Mouse (Mus musculus) liver, embryonic 13.5 days (tissue): ENCODE results near the gene Tbxas1. TPM values are rescaled to one million over a fixed set of nuclear protein-coding genes. Genes with fewer than 3 reads are reported as not detected.
A peak's percentile ranks its signal among the peaks of the same experiment; 100 is the strongest.

Source experiments
- ATAC-seq: fragments of 200-750 bp; cut with Nextera tagmentation; 2 replicates; pipeline ENCODE4 v1.8.0; 2017; ENCODE audit warnings: low read depth, mild to moderate bottlenecking, moderate number of reproducible peaks, moderate library complexity
- DNase-seq: peaks from one replicate; pipeline ENCODE4 v3.0.0; 2022
- H3K27ac ChIP-seq: fragments of 300-500 bp; sonication (generic); 2 replicates; pipeline ENCODE4 v1.5.1; 2015; ENCODE audit warnings: moderate library complexity, mild to moderate bottlenecking, inconsistent platforms
- H3K27me3 ChIP-seq: fragments of 300-500 bp; sonication (generic); 2 replicates; pipeline ENCODE4 v1.6.1; 2015; ENCODE audit warnings: mild to moderate bottlenecking, inconsistent platforms
- H3K36me3 ChIP-seq: fragments of 300-500 bp; sonication (generic); 2 replicates; pipeline ENCODE4 v1.6.1; 2015; ENCODE audit warnings: mild to moderate bottlenecking, inconsistent platforms
- H3K4me1 ChIP-seq: fragments of 300-500 bp; sonication (generic); replicated peaks from 2 replicates; pipeline ENCODE4 v1.6.1; 2015; ENCODE audit warnings: inconsistent platforms
- H3K4me2 ChIP-seq: fragments of 300-500 bp; sonication (generic); 2 replicates; pipeline ENCODE4 v1.6.1; 2015; ENCODE audit warnings: inconsistent platforms, mild to moderate bottlenecking, moderate library complexity
- H3K4me3 ChIP-seq: fragments of 300-500 bp; sonication (generic); replicated peaks from 2 replicates; pipeline ENCODE4 v1.5.1; 2015; ENCODE audit warnings: mild to moderate bottlenecking, inconsistent platforms
- H3K9ac ChIP-seq: fragments of 300-500 bp; sonication (generic); 2 replicates; pipeline ENCODE4 v1.6.1; 2015; ENCODE audit warnings: mild to moderate bottlenecking, inconsistent platforms
- H3K9me3 ChIP-seq: fragments of 300-500 bp; sonication (generic); replicated peaks from 2 replicates; pipeline ENCODE4 v1.6.1; 2016; ENCODE audit warnings: inconsistent platforms
- WGBS: fragments of 180-500 bp; shearing (Covaris S2); methylation state at CpG from one replicate; pipeline ENCODE4 v1.1.7; 2015; ENCODE audit not compliant: insufficient replicate concordance; 5-methylcytosine and 5-hydroxymethylcytosine counted together
- polyA plus RNA-seq: library from polyadenylated mRNA; unstranded; fragments of >200 nt; fragmentation: Nextera tagmentation; extraction: Ambion mirVana; gene quantifications from 2 replicates; pipeline ENCODE4 v1.2.1, GENCODE M21; 2015

Gene Tbxas1
- polyA plus RNA-seq, 1 experiment from 2014 or later, result 11.4 TPM

- Histone ChIP-seq H3K9me3 (no peaks in the 10 kb centered on the region), H3K36me3 (no peaks in the 10 kb centered on the region), H3K9ac (no peak overlapping the region), H3K27ac (peak overlapping the region; percentile 27), H3K4me1 (peaks cover 46% of the 10 kb centered on the region), H3K4me3 (no peak overlapping the region), H3K27me3 (peaks cover 4% of the 10 kb centered on the region; the same call in 1 of the 2 replicates), H3K4me2 (no peak overlapping the region)
- WGBS, result 74% methylated on average over 9 of the region's 9 CpGs
- ATAC-seq (peak; percentile 67), DNase-seq (no peak)
Measured at GRCm38 (mm10) chr6:38959502-38959901, 84.3 kb downstream of the Tbxas1 start.

- H3K27ac ChIP-seq, result peak overlapping the region; percentile 27; the same call in 1 of the 2 replicates
- ATAC-seq (no peak), DNase-seq (no peak)
Measured at GRCm38 (mm10) chr6:38960367-38960766, 85.2 kb downstream of the Tbxas1 start.

GRCm38 (mm10) chr6:38960791-38961426 is 85.7 kb downstream of the Tbxas1 start:
- peaks cover 4% of the 10 kb centered on the region; the same call in 1 of the 2 replicates for H3K27me3 ChIP-seq
- H3K27ac ChIP-seq, result no peak overlapping the region
- no peak overlapping the region for H3K4me2 ChIP-seq
- no peaks in the 10 kb centered on the region for H3K36me3 ChIP-seq
- DNase-seq (no peak), ATAC-seq (0 out of 2 replicates have a peak, but pooled peaks have one; percentile 19)
- peaks cover 60% of the 10 kb centered on the region for H3K4me1 ChIP-seq
- 63% methylated on average over 12 of the region's 12 CpGs for WGBS
- no peaks in the 10 kb centered on the region for H3K9me3 ChIP-seq
- H3K9ac ChIP-seq, result peak overlapping the region; percentile 16; the same call in 1 of the 2 replicates
- no peak overlapping the region for H3K4me3 ChIP-seq

More at GRCm38 (mm10) chr6:38960367-38960766, 85.2 kb downstream of the Tbxas1 start:
- H3K36me3 ChIP-seq, result no peaks in the 10 kb centered on the region
- peaks cover 4% of the 10 kb centered on the region; the same call in 1 of the 2 replicates for H3K27me3 ChIP-seq
- H3K4me3 ChIP-seq, result no peak overlapping the region
- H3K9ac ChIP-seq, result no peak overlapping the region
- peaks cover 54% of the 10 kb centered on the region for H3K4me1 ChIP-seq
- H3K4me2 ChIP-seq, result no peak overlapping the region
- 84% methylated on average over 3 of the region's 3 CpGs for WGBS
- H3K9me3 ChIP-seq, result no peaks in the 10 kb centered on the region

GRCm38 (mm10) chr6:38961427-38962033 is 86.3 kb downstream of the Tbxas1 start:
- Histone ChIP-seq H3K4me2 (no peak overlapping the region), H3K9ac (0 out of 2 replicates have a peak overlapping the region, but pooled peaks have one; percentile 16)
- DNase-seq, result no peak

GRCm38 (mm10) chr6:38966839-38967238 is 91.6 kb downstream of the Tbxas1 start:
- H3K4me1 ChIP-seq, result peaks cover 66% of the 10 kb centered on the region
- H3K9ac ChIP-seq, result 0 out of 2 replicates have a peak overlapping the region, but pooled peaks have one; percentile 15
- H3K4me3 ChIP-seq, result no peak overlapping the region
- H3K27me3 ChIP-seq, result peaks cover 4% of the 10 kb centered on the region; the same call in 1 of the 2 replicates
- peak overlapping the region; percentile 76 for H3K27ac ChIP-seq
- H3K9me3 ChIP-seq, result no peaks in the 10 kb centered on the region
- ATAC-seq (peak; percentile 88), DNase-seq (peak; percentile 42)
- 26% methylated on average over 5 of the region's 5 CpGs for WGBS
- peak overlapping the region; percentile 29 for H3K4me2 ChIP-seq
- no peaks in the 10 kb centered on the region for H3K36me3 ChIP-seq

More at GRCm38 (mm10) chr6:38961427-38962033, 86.3 kb downstream of the Tbxas1 start:
- H3K9me3 ChIP-seq, result no peaks in the 10 kb centered on the region
- H3K36me3 ChIP-seq, result no peaks in the 10 kb centered on the region
- peaks cover 4% of the 10 kb centered on the region; the same call in 1 of the 2 replicates for H3K27me3 ChIP-seq
- no peak overlapping the region for H3K27ac ChIP-seq
- WGBS, result 60% methylated on average over 8 of the region's 8 CpGs
- no peak for ATAC-seq
- no peak overlapping the region for H3K4me3 ChIP-seq
- peaks cover 66% of the 10 kb centered on the region for H3K4me1 ChIP-seq

- Histone ChIP-seq H3K4me3 (no peak overlapping the region), H3K27ac (peak overlapping the region; percentile 76), H3K9me3 (no peaks in the 10 kb centered on the region), H3K36me3 (no peaks in the 10 kb centered on the region), H3K4me2 (peak overlapping the region; percentile 29), H3K4me1 (peaks cover 67% of the 10 kb centered on the region), H3K27me3 (peaks cover 4% of the 10 kb centered on the region; the same call in 1 of the 2 replicates), H3K9ac (no peak overlapping the region)
- 46% methylated on average over 6 of the region's 6 CpGs for WGBS
- DNase-seq (no peak), ATAC-seq (no peak)
Measured at GRCm38 (mm10) chr6:38967288-38967687, 92.1 kb downstream of the Tbxas1 start.

GRCm38 (mm10) chr6:38967988-38968387 is 92.8 kb downstream of the Tbxas1 start:
- Histone ChIP-seq H3K4me2 (no peak overlapping the region), H3K27me3 (peaks cover 2% of the 10 kb centered on the region; the same call in 1 of the 2 replicates), H3K27ac (0 out of 2 replicates have a peak overlapping the region, but pooled peaks have one; percentile 12), H3K4me1 (peaks cover 71% of the 10 kb centered on the region), H3K36me3 (no peaks in the 10 kb centered on the region), H3K9me3 (no peaks in the 10 kb centered on the region), H3K9ac (no peak overlapping the region), H3K4me3 (no peak overlapping the region)
- DNase-seq (no peak), ATAC-seq (no peak)
- WGBS, result 74% methylated on average over 5 of the region's 5 CpGs

- WGBS, result 65% methylated on average over 6 of the region's 6 CpGs
- no peaks in the 10 kb centered on the region for H3K27me3 ChIP-seq
- ATAC-seq, result no peak
Measured at GRCm38 (mm10) chr6:38969944-38970740, 94.9 kb downstream of the Tbxas1 start.

GRCm38 (mm10) chr6:38970759-38971158 is 95.6 kb downstream of the Tbxas1 start:
- H3K9ac ChIP-seq, result no peak overlapping the region
- no peak overlapping the region for H3K4me3 ChIP-seq
- H3K27ac ChIP-seq, result 0 out of 2 replicates have a peak overlapping the region, but pooled peaks have one; percentile 24
- DNase-seq, result no peak
- peaks cover 64% of the 10 kb centered on the region for H3K4me1 ChIP-seq
- H3K4me2 ChIP-seq, result peak overlapping the region; percentile 13
- H3K36me3 ChIP-seq, result no peaks in the 10 kb centered on the region
- no peaks in the 10 kb centered on the region for H3K27me3 ChIP-seq
- H3K9me3 ChIP-seq, result no peaks in the 10 kb centered on the region
- ATAC-seq, result 0 out of 2 replicates have a peak, but pooled peaks have one; percentile 19
- WGBS, result 30% methylated on average over 6 of the region's 6 CpGs

More at GRCm38 (mm10) chr6:38969944-38970740, 94.9 kb downstream of the Tbxas1 start:
- Histone ChIP-seq H3K4me1 (peaks cover 70% of the 10 kb centered on the region), H3K9ac (no peak overlapping the region), H3K36me3 (no peaks in the 10 kb centered on the region), H3K4me2 (peak overlapping the region; percentile 13), H3K9me3 (no peaks in the 10 kb centered on the region), H3K27ac (0 out of 2 replicates have a peak overlapping the region, but pooled peaks have one; percentile 24), H3K4me3 (no peak overlapping the region)
- no peak for DNase-seq

GRCm38 (mm10) chr6:38972826-38973225 is 97.6 kb downstream of the Tbxas1 start:
- Histone ChIP-seq H3K4me1 (peaks cover 43% of the 10 kb centered on the region), H3K4me2 (no peak overlapping the region), H3K9me3 (no peaks in the 10 kb centered on the region), H3K36me3 (no peaks in the 10 kb centered on the region), H3K27me3 (no peaks in the 10 kb centered on the region), H3K9ac (no peak overlapping the region), H3K4me3 (no peak overlapping the region), H3K27ac (no peak overlapping the region)
- ATAC-seq, result no peak
- WGBS, result 36% methylated on average over 1 of the region's 1 CpGs
- DNase-seq, result no peak
